ENCODE assay signal across 7 mouse cellular contexts in genomic region chr8:120363552-120364071, GRCm38 (mm10).
DNase-seq lines count a peak whose midpoint lies in the region; ATAC-seq and TF ChIP-seq lines count a peak whose summit lies in the region.

No protein-coding gene starts in this region.

- no peak overlapping the region for H3K9ac ChIP-seq in lung, postnatal 0 days (replicated peaks; ENCODE audit: low read depth)

- peak; percentile 47 for ATAC-seq in lung, postnatal 0 days

- H3K4me3 ChIP-seq in C2C12 (ENCODE audit: insufficient read depth, poor library complexity, severe bottlenecking) = no peak overlapping the region
- H3K4me3 ChIP-seq in kidney, adult 2 months (ENCODE audit: insufficient read depth, low read depth, low read length) = no peak overlapping the region
- H3K4me3 ChIP-seq in lung, postnatal 0 days (ENCODE audit: low read depth, low read length) = no peak overlapping the region

- H3K79me3 ChIP-seq in C2C12 (ENCODE audit: low read depth) = no peaks in the 10 kb centered on the region

- DNase-seq in ES-CJ7 (ENCODE audit: low read depth, low spot score) = peak; percentile 76
- peak; percentile 32 to 42 for DNase-seq in gastrocnemius, postnatal 36 days
- peak; percentile 93 for DNase-seq in kidney, adult 2 months
- DNase-seq in lung, postnatal 0 days (ENCODE audit: low spot score) = peak; percentile 68
- DNase-seq in frontal cortex, postnatal 36 days (ENCODE audit: low spot score in 2 of 2) = no peak
- no peak for DNase-seq in frontal cortex, postnatal 10 days (ENCODE audit: low spot score in 2 of 2)

- TF ChIP-seq POLR2A in kidney, adult 2 months (IDR thresholded peaks at IDR 0.05; ENCODE audit: low read depth, low read length) = no peak

- H3ac ChIP-seq in C2C12 (ENCODE audit: control insufficient read depth, insufficient read length, low read depth) = no peak overlapping the region

- TF ChIP-seq EP300 in lung, postnatal 0 days (IDR thresholded peaks at IDR 0.05) = no peak

- H3K79me2 ChIP-seq in C2C12 (ENCODE audit: control insufficient read depth, insufficient read depth) = no peaks in the 10 kb centered on the region

- H3K9me3 ChIP-seq in lung, postnatal 0 days (ENCODE audit: low read length) = no peaks in the 10 kb centered on the region

- peak overlapping the region; percentile 54 for H3K27ac ChIP-seq in kidney, adult 2 months (ENCODE audit: insufficient read depth, low read depth, low read length)
- peak overlapping the region; percentile 43; the same call in 1 of the 2 replicates for H3K27ac ChIP-seq in lung, postnatal 0 days (ENCODE audit: low read length)

- no peaks in the 10 kb centered on the region for H3K27me3 ChIP-seq in C2C12 (ENCODE audit: control insufficient read depth, insufficient read depth, insufficient read length)
- no peaks in the 10 kb centered on the region for H3K27me3 ChIP-seq in kidney, adult 2 months (replicated peaks; ENCODE audit: control insufficient read depth, insufficient read depth, low read length)
- no peaks in the 10 kb centered on the region for H3K27me3 ChIP-seq in lung, postnatal 0 days (replicated peaks; ENCODE audit: insufficient read depth, low read length)

- no peak overlapping the region for H3K4me2 ChIP-seq in lung, postnatal 0 days (replicated peaks; ENCODE audit: low read depth, low read length)

- H3K4me1 ChIP-seq in kidney, adult 2 months (ENCODE audit: control insufficient read depth, insufficient read depth, low read length) = peaks cover 16% of the 10 kb centered on the region
- peaks cover 11% of the 10 kb centered on the region; the same call in 1 of the 2 replicates for H3K4me1 ChIP-seq in lung, postnatal 0 days (ENCODE audit: insufficient read depth, low read depth, low read length)

- intact Hi-C loops in gastrocnemius, postnatal 36 days (cut with DNase I) = no loop called here

- TF ChIP-seq CTCF in C2C12 (IDR thresholded peaks at IDR 0.05; ENCODE audit: control insufficient read depth, insufficient read depth, insufficient read length) = peak; percentile 7
- TF ChIP-seq CTCF in kidney, adult 2 months (conservative IDR thresholded peaks at IDR 0.05; ENCODE audit: insufficient read depth, insufficient read length, low read depth, low read length) = peak; percentile 79
- TF ChIP-seq CTCF in lung, postnatal 0 days (IDR thresholded peaks at IDR 0.05) = peak; percentile 77

- 27% methylated on average over 10 of the region's 10 CpGs for WGBS in kidney, adult 2 months
- 28% methylated on average over 10 of the region's 10 CpGs for WGBS in lung, postnatal 0 days

- no peaks in the 10 kb centered on the region for H3K36me3 ChIP-seq in C2C12 (ENCODE audit: control insufficient read depth, insufficient read depth)
- no peaks in the 10 kb centered on the region for H3K36me3 ChIP-seq in kidney, adult 2 months (ENCODE audit: control insufficient read depth, insufficient read depth, low read length)
- H3K36me3 ChIP-seq in lung, postnatal 0 days (ENCODE audit: insufficient read depth, low read length) = no peaks in the 10 kb centered on the region

TF ChIP-seq in C2C12, 6 proteins besides CTCF, POLR2A, EP300 and RAD21:
- TF ChIP-seq MYOD1 (IDR thresholded peaks at IDR 0.05; ENCODE audit: control insufficient read depth, insufficient read length, low read depth) = no peak
- no peak for TF ChIP-seq USF1 (IDR thresholded peaks at IDR 0.05; ENCODE audit: low read depth)
- TF ChIP-seq MAX (IDR thresholded peaks at IDR 0.05) = no peak
- TF ChIP-seq CEBPB (IDR thresholded peaks at IDR 0.05; ENCODE audit: low read depth) = no peak
- TF ChIP-seq MYOG (IDR thresholded peaks at IDR 0.05; ENCODE audit: control insufficient read depth, extremely low read depth, insufficient read length) = no peak
- TF ChIP-seq FOSL1 (IDR thresholded peaks at IDR 0.05; ENCODE audit: insufficient read depth, low read length, poor library complexity, severe bottlenecking) = no peak
TF ChIP-seq in C2C12: peak in this region for 0.

Comparison
In these comparisons a context has a peak if more than half of its experiments do, and no peak if none do; other contexts are left out.
1. CTCF ChIP-seq: peak in every context shown above with its lines; median percentile 79 in kidney, adult 2 months; 77 in lung, postnatal 0 days; 7 in C2C12.
2. DNase-seq: peak in ES-CJ7 (single experiment), gastrocnemius, postnatal 36 days (2 of 2), kidney, adult 2 months (single experiment) and lung, postnatal 0 days (single experiment); none in frontal cortex, postnatal 36 days (0 of 2) and frontal cortex, postnatal 10 days (0 of 2).